Mouse (Mus musculus) forelimb bud, embryonic 11.5 days (tissue): ENCODE measurements around the gene Rnase4.
"Not testable (repeated sequence)": the region's sequence is repeated elsewhere in the genome, so short reads cannot be mapped to it uniquely, and the experiment has no call there.

Experiments
- DNase-seq: peaks from one replicate; pipeline ENCODE4 v3.0.0-alpha.2; 2012; ENCODE audit warnings: low read depth, low spot score

Gene Rnase4

GRCm38 (mm10) chr14:51088166-51088969, 2.5 kb upstream of the Rnase4 start:
- peak; percentile 82 for DNase-seq

- DNase-seq = peak; percentile 97
Measured at GRCm38 (mm10) chr14:51088970-51089673, 1.8 kb upstream of the Rnase4 start.

- DNase-seq = no peak
Measured at GRCm38 (mm10) chr14:51089674-51090076, 1.2 kb upstream of the Rnase4 start.

- peak; percentile 88 for DNase-seq
Measured at GRCm38 (mm10) chr14:51090077-51090781, 648 bp upstream of the Rnase4 start.

- DNase-seq = no peak
Measured at GRCm38 (mm10) chr14:51092073-51092620, 1.3 kb downstream of the Rnase4 start.

GRCm38 (mm10) chr14:51093496-51093895, 2.6 kb downstream of the Rnase4 start:
- DNase-seq = no peak

- DNase-seq = no peak
Measured at GRCm38 (mm10) chr14:51094096-51094875, 3.4 kb downstream of the Rnase4 start.

GRCm38 (mm10) chr14:51094921-51095320, 4.0 kb downstream of the Rnase4 start:
- DNase-seq = no peak

- DNase-seq = no peak
Measured at GRCm38 (mm10) chr14:51095736-51096524, 5.1 kb downstream of the Rnase4 start.

GRCm38 (mm10) chr14:51098300-51098699, 7.4 kb downstream of the Rnase4 start:
- DNase-seq = not testable (repeated sequence)

GRCm38 (mm10) chr14:51098921-51099320, 8.0 kb downstream of the Rnase4 start:
- no peak for DNase-seq

- no peak for DNase-seq
Measured at GRCm38 (mm10) chr14:51101284-51101683, 10.4 kb downstream of the Rnase4 start.

- no peak for DNase-seq
Measured at GRCm38 (mm10) chr14:51103217-51103616, 12.3 kb downstream of the Rnase4 start.

GRCm38 (mm10) chr14:51104366-51104765, 13.5 kb downstream of the Rnase4 start:
- DNase-seq = no peak

- no peak for DNase-seq
Measured at GRCm38 (mm10) chr14:51106449-51106967, 15.6 kb downstream of the Rnase4 start.

GRCm38 (mm10) chr14:51111966-51112365, 21.1 kb downstream of the Rnase4 start:
- no peak for DNase-seq

GRCm38 (mm10) chr14:51113476-51113875, 22.6 kb downstream of the Rnase4 start:
- no peak for DNase-seq

GRCm38 (mm10) chr14:51113916-51114560, 23.2 kb downstream of the Rnase4 start, which contains the start of gene Eddm3b:
Eddm3b (plus strand) TSS chr14:51114426.
- no peak for DNase-seq

GRCm38 (mm10) chr14:51125684-51126083, 34.8 kb downstream of the Rnase4 start:
- no peak for DNase-seq
